Mouse (Mus musculus) liver, adult (tissue): ENCODE measurements at regions not wholly inside any gene's neighbourhood (a gene's known extent, or its start where the extent isn't known, plus 50 kb on each side); places are given as distances from the start of the nearest gene placed in this dataset.

Source experiments
- GATA4 ChIP-seq: IDR thresholded peaks from 2 replicates; pipeline ENCODE4 v1.6.1; 2014; ENCODE audit warnings: mild to moderate bottlenecking, low read length; ENCODE audit not compliant: insufficient replicate concordance

DNA sequence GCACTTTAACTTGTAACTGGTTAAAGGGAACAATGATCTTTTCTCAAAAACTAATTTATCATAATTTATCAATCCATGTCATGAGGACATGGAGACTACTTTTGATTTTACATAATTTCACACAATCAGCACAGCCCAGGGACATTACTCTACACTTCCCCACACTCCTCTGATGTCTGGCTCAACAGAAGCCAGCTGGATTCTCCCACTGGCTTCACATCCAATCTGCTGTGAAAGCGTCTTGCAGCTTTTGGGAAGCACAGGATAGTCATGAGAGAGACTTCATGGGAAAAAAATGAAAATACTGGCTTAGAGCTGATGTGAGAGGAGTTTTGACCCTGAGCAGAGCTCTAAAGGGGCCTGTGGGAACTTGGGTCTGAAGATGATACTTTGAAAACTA is 61.7 kb upstream of the Hrasls start:
- no peak for TF ChIP-seq GATA4

GRCm38 (mm10) chr16:29119217-29119616 is 90.3 kb upstream of the Hrasls start:
- no peak for TF ChIP-seq GATA4

GRCm38 (mm10) chr16:29096791-29097190 is 112.7 kb upstream of the Hrasls start:
- no peak for TF ChIP-seq GATA4

DNA sequence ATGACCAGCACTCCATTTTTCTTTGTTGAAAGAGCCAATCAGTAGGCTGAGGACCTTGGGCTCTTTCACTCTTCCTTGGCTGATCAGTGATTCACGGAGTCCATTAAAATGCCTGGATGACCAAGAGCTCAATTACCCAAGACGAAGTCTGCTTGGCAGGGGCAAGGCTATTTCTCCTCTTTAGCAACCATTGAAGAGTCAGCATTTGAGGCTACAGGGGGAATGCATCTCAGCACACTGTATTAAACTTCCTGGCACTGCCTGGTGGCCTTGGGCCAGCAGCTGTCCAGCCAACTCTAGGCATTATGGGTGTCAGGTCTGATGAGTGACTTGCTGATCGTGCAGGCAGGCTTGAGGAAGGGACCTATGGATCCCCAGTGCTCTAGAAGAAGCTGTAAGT is 136.5 kb upstream of the Mb21d2 start:
- TF ChIP-seq GATA4, result no peak

- TF ChIP-seq GATA4, result no peak
These were observed 135.8 kb upstream of the Mb21d2 start for GRCm38 (mm10) chr16:29065097-29065785.

GRCm38 (mm10) chr16:29063377-29063776 is 133.9 kb upstream of the Mb21d2 start:
- no peak for TF ChIP-seq GATA4

DNA sequence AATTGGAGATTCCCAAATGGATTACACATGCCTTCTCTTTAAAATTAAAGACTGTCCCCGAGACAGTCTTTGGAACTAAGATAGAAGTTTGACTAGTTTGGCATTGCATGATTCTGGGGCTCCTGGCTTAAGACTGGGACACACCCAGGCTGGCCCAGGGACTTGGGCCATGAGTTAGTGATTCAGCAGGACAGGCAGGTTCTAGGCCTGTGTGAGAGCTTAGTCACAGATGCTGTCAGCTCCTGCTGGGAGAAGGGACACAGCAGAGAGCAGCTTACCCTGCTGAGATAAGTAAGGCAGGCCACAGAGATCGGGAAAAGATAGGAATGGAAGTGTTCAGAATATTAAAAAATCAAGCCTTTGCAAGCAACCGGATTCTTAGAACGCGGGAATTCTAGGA is 127.6 kb upstream of the Mb21d2 start:
- TF ChIP-seq GATA4, result no peak

DNA sequence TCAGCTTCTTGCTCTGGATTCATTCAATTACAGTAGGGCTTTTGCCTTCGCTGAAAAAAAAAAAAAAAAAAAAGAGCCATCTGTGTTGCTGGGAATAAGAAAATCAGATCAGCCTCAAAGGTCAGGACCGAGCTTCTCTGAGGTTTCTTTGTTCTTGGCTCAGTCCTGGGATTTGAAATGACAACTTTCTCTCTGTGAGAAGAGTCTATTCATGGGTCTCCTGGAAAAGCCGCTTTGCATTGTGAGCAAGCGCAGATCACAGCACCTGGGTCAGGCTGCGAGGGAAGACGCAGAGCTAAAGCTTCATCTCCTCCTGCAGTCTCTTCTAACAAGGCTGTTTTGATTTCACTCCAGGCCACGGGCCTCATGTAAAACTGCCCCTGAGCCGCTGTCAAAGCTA is 125.0 kb upstream of the Mb21d2 start:
- TF ChIP-seq GATA4, result no peak

GRCm38 (mm10) chr16:29046453-29046993 is 117.0 kb upstream of the Mb21d2 start:
- no peak for TF ChIP-seq GATA4

- TF ChIP-seq GATA4, result no peak
These were observed 106.0 kb upstream of the Mb21d2 start for GRCm38 (mm10) chr16:29035523-29035922.

- no peak for TF ChIP-seq GATA4
These were observed 104.8 kb upstream of the Mb21d2 start for GRCm38 (mm10) chr16:29034053-29034794.

- TF ChIP-seq GATA4, result no peak
These were observed 103.9 kb upstream of the Mb21d2 start for GRCm38 (mm10) chr16:29033357-29033756.

DNA sequence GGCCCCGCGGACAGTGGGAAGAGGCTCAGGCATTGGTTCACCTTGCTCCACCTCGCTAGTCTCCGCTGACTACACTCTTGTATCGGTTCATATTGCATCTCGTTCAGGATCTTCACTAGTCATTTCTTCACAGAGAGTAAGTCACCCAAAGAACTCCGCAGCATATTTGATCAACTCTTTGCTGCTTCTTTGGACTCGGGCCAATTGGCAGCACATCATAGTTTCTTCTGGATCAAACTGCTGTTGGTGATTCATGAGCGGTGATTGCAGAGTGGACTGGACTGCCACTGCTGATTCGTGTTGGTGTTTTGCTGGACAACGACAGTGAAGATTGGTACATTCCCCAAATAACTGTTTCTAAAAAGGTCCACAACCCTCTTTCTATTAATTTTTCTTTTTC is 98.4 kb upstream of the Mb21d2 start:
- no peak for TF ChIP-seq GATA4

DNA sequence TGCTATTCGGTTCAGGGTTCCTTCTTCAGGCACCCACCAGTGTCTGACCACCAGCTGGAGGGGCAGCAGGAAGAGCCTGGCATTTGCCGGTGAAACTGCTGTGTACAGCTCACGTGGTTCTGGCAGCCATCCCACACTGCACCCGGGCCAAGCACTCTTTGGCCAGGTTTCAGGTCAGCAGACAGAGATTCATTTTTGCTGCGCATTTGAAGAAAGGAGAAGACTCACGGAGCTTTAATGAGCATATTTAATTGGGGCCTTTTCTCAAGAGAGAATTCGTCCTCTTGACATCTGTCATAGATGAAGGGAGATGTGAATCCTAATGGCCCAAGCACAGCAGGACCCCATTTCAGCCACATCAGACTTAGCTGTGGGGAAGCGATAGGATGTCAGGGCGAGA is 71.8 kb upstream of the Mb21d2 start:
- TF ChIP-seq GATA4, result no peak

DNA sequence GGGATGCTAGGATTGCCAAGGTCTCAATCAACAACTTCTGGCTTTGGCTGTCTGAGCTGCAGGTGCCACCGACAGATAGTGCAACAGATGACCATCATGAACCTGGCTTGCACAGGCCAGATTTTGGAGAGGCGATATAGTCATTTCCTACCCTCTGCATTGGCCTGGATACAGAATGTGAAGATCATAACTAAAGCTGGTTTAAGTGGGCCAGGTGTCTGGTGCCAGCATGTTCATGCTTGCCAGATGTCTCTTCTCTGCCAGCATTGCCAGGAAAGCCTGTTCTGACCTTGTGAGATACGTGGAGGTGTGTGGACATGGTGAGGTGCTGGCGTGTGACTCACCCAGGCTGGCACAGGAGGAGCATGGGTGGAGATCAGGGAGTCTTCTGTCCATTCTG is 70.2 kb upstream of the Mb21d2 start:
- TF ChIP-seq GATA4, result no peak

GRCm38 (mm10) chr16:28996629-28997028 is 67.2 kb upstream of the Mb21d2 start:
- no peak for TF ChIP-seq GATA4
